Mouse (Mus musculus): ENCODE measurements around the gene Rerg. TPM values are rescaled to one million over a fixed set of nuclear protein-coding genes. Genes with fewer than 3 reads are reported as not detected.

Gene Rerg
- polyA plus RNA-seq, 1 experiment from 2014 or later, result 6.9 TPM

GRCm38 (mm10) chr6:137149833-137150232 is 20.5 kb downstream of the Rerg start:
- WGBS (ENCODE audit: insufficient replicate concordance), result 74% methylated on average over 4 of the region's 4 CpGs
- no peak for DNase-seq

GRCm38 (mm10) chr6:137146910-137147309 is 23.4 kb downstream of the Rerg start:
- DNase-seq, result no peak
- 76% methylated on average over 2 of the region's 2 CpGs for WGBS (ENCODE audit: insufficient replicate concordance)
- no peak overlapping the region for H3K9ac ChIP-seq (replicated peaks)
- no peaks in the 10 kb centered on the region for H3K36me3 ChIP-seq (replicated peaks; ENCODE audit: insufficient read depth, low read length)
- TF ChIP-seq EP300 (IDR thresholded peaks at IDR 0.05; ENCODE audit: low read depth) (no peak), CTCF (IDR thresholded peaks at IDR 0.05; ENCODE audit: low read depth) (no peak)
- no peak overlapping the region for H3K4me2 ChIP-seq (ENCODE audit: low read depth, low read length)
- H3K4me1 ChIP-seq (ENCODE audit: insufficient read depth), result no peaks in the 10 kb centered on the region
- H3K4me3 ChIP-seq (ENCODE audit: low read depth, low read length), result no peak overlapping the region
- no peaks in the 10 kb centered on the region for H3K9me3 ChIP-seq (ENCODE audit: low read length)
- ATAC-seq, result no peak
- no peak overlapping the region for H3K27ac ChIP-seq (ENCODE audit: low read depth)
- H3K27me3 ChIP-seq (ENCODE audit: insufficient read depth, low read length), result no peaks in the 10 kb centered on the region

More at GRCm38 (mm10) chr6:137149833-137150232, 20.5 kb downstream of the Rerg start:
- Histone ChIP-seq H3K4me1 (ENCODE audit: insufficient read depth) (no peaks in the 10 kb centered on the region), H3K36me3 (replicated peaks; ENCODE audit: insufficient read depth, low read length) (no peaks in the 10 kb centered on the region), H3K4me2 (ENCODE audit: low read depth, low read length) (no peak overlapping the region), H3K4me3 (ENCODE audit: low read depth, low read length) (no peak overlapping the region), H3K27ac (ENCODE audit: low read depth) (no peak overlapping the region), H3K9ac (replicated peaks) (no peak overlapping the region), H3K27me3 (ENCODE audit: insufficient read depth, low read length) (no peaks in the 10 kb centered on the region), H3K9me3 (ENCODE audit: low read length) (no peaks in the 10 kb centered on the region)
- no peak for ATAC-seq
- TF ChIP-seq EP300 (IDR thresholded peaks at IDR 0.05; ENCODE audit: low read depth) (no peak), CTCF (IDR thresholded peaks at IDR 0.05; ENCODE audit: low read depth) (no peak)

DNA sequence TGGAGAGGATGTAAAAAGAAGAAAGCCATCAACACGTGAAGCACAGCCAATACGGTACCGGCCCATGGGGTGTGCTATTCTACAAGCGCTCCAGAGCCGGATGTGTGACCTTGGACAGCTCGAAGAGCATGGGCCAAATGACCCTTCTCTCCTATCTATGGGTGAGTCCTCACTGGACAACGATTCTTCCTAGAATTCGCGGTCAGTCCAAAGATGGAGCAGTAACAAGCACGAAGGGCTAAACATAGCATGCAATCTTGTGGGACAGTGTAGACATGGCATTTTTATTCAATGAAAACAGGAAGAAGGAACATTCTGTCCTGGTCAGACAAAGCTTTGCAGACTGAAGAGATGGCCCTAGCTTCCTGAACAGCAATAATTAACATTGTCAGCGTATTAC is 24.7 kb downstream of the Rerg start:
- peak; percentile 26 for DNase-seq
- Histone ChIP-seq H3K27me3 (ENCODE audit: insufficient read depth, low read length) (no peaks in the 10 kb centered on the region), H3K9me3 (ENCODE audit: low read length) (no peaks in the 10 kb centered on the region), H3K9ac (replicated peaks) (no peak overlapping the region), H3K4me1 (ENCODE audit: insufficient read depth) (0 out of 2 replicates have a peak, but pooled peaks cover 3% of the 10 kb centered on the region), H3K4me3 (ENCODE audit: low read depth, low read length) (no peak overlapping the region), H3K4me2 (ENCODE audit: low read depth, low read length) (no peak overlapping the region), H3K27ac (ENCODE audit: low read depth) (peak overlapping the region; percentile 74), H3K36me3 (replicated peaks; ENCODE audit: insufficient read depth, low read length) (no peaks in the 10 kb centered on the region)
- TF ChIP-seq EP300 (IDR thresholded peaks at IDR 0.05; ENCODE audit: low read depth) (peak; percentile 88), CTCF (IDR thresholded peaks at IDR 0.05; ENCODE audit: low read depth) (no peak)
- 72% methylated on average over 11 of the region's 11 CpGs for WGBS (ENCODE audit: insufficient replicate concordance)
- peak; percentile 73 for ATAC-seq

DNA sequence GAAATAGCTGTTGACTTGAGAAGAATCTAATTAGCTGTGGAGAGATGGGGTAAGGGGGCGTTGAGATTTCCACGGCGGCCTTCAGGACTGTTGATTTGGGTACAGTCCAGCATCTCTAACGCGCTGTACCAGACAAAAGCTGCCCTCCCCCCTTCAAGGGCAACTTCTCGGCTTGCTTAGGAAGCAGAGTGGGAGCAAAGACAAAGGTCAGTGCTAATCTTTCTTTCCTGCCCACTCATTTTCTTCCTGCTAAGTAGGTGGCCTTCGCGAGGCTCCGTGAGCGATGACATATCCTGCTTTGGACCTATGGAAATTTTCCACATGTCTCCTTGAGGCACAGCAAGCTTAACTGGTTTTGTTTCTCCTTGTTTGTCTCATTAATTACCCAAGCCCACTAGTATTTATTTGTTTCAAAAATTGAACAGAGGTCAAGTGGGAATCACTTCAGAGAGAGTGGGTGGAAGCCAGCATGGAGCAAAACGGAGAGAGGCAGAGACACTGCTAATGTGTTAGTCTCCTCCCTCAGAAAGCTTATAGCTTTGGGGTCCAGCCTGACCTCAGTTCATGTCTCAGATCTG is 25.2 kb downstream of the Rerg start:
- Histone ChIP-seq H3K27ac (ENCODE audit: low read depth) (peak overlapping the region; percentile 74), H3K9ac (replicated peaks) (no peak overlapping the region), H3K27me3 (ENCODE audit: insufficient read depth, low read length) (no peaks in the 10 kb centered on the region), H3K36me3 (replicated peaks; ENCODE audit: insufficient read depth, low read length) (no peaks in the 10 kb centered on the region), H3K9me3 (ENCODE audit: low read length) (no peaks in the 10 kb centered on the region), H3K4me2 (ENCODE audit: low read depth, low read length) (no peak overlapping the region), H3K4me1 (ENCODE audit: insufficient read depth) (0 out of 2 replicates have a peak, but pooled peaks cover 3% of the 10 kb centered on the region), H3K4me3 (ENCODE audit: low read depth, low read length) (no peak overlapping the region)
- TF ChIP-seq CTCF (IDR thresholded peaks at IDR 0.05; ENCODE audit: low read depth) (no peak), EP300 (IDR thresholded peaks at IDR 0.05; ENCODE audit: low read depth) (0 out of 2 replicates have a peak, but pooled peaks have one; percentile 11)
- DNase-seq, result no peak
- WGBS (ENCODE audit: insufficient replicate concordance), result 56% methylated on average over 11 of the region's 11 CpGs
- peak; percentile 43 for ATAC-seq

DNA sequence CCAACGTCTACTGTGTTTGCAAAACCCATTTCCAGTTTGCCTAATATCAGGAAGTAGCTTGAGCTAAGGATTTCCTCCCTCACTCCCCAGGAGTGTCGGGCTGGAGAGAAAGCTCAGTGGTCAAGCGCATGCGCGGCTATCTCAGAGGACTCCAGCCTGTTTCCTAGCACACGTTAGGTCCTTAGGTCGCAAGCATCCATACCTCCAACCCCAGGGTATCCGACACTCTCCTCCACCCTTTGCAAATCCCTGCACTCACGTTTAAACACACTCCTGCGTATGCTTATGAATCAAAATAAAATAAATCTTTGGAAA is 25.8 kb downstream of the Rerg start:
- Histone ChIP-seq H3K9ac (replicated peaks) (no peak overlapping the region), H3K9me3 (ENCODE audit: low read length) (no peaks in the 10 kb centered on the region), H3K36me3 (replicated peaks; ENCODE audit: insufficient read depth, low read length) (no peaks in the 10 kb centered on the region), H3K4me2 (ENCODE audit: low read depth, low read length) (no peak overlapping the region), H3K27me3 (ENCODE audit: insufficient read depth, low read length) (no peaks in the 10 kb centered on the region), H3K4me1 (ENCODE audit: insufficient read depth) (0 out of 2 replicates have a peak, but pooled peaks cover 3% of the 10 kb centered on the region), H3K4me3 (ENCODE audit: low read depth, low read length) (no peak overlapping the region), H3K27ac (ENCODE audit: low read depth) (peak overlapping the region; percentile 74)
- ATAC-seq (no peak), DNase-seq (no peak)
- TF ChIP-seq CTCF (IDR thresholded peaks at IDR 0.05; ENCODE audit: low read depth) (no peak), EP300 (IDR thresholded peaks at IDR 0.05; ENCODE audit: low read depth) (no peak)
- WGBS (ENCODE audit: insufficient replicate concordance), result 63% methylated on average over 10 of the region's 10 CpGs

GRCm38 (mm10) chr6:137143818-137144525 is 26.3 kb downstream of the Rerg start:
- WGBS (ENCODE audit: insufficient replicate concordance), result 58% methylated on average over 7 of the region's 7 CpGs
- Histone ChIP-seq H3K4me1 (ENCODE audit: insufficient read depth) (0 out of 2 replicates have a peak, but pooled peaks cover 3% of the 10 kb centered on the region), H3K4me3 (ENCODE audit: low read depth, low read length) (no peak overlapping the region), H3K9ac (replicated peaks) (no peak overlapping the region), H3K27ac (ENCODE audit: low read depth) (peak overlapping the region; percentile 74), H3K36me3 (replicated peaks; ENCODE audit: insufficient read depth, low read length) (no peaks in the 10 kb centered on the region), H3K4me2 (ENCODE audit: low read depth, low read length) (no peak overlapping the region), H3K9me3 (ENCODE audit: low read length) (no peaks in the 10 kb centered on the region), H3K27me3 (ENCODE audit: insufficient read depth, low read length) (no peaks in the 10 kb centered on the region)
- 0 out of 2 replicates have a peak, but pooled peaks have one; percentile 12 for TF ChIP-seq CTCF (IDR thresholded peaks at IDR 0.05; ENCODE audit: low read depth)
- no peak for TF ChIP-seq EP300 (IDR thresholded peaks at IDR 0.05; ENCODE audit: low read depth)
- no peak for ATAC-seq
- DNase-seq, result no peak
